Mouse (Mus musculus) gastrocnemius, postnatal 25 days (tissue): ENCODE results near the gene Plekhm3. TPM values are rescaled to one million over a fixed set of nuclear protein-coding genes. Genes with fewer than 3 reads are reported as not detected.

Experiments
- DNase-seq: peaks from one replicate; pipeline ENCODE4 v3.0.0; 2022
- total RNA-seq, 2 experiments: library from RNA; stranded (reverse); gene quantifications; 1 replicate in 1 of 2; 2 replicates in 1 of 2; pipeline ENCODE4 v1.2.3; 2021

Gene Plekhm3
- total RNA-seq, 2 experiments from 2014 or later, result 5.2 to 5.7 TPM

DNA sequence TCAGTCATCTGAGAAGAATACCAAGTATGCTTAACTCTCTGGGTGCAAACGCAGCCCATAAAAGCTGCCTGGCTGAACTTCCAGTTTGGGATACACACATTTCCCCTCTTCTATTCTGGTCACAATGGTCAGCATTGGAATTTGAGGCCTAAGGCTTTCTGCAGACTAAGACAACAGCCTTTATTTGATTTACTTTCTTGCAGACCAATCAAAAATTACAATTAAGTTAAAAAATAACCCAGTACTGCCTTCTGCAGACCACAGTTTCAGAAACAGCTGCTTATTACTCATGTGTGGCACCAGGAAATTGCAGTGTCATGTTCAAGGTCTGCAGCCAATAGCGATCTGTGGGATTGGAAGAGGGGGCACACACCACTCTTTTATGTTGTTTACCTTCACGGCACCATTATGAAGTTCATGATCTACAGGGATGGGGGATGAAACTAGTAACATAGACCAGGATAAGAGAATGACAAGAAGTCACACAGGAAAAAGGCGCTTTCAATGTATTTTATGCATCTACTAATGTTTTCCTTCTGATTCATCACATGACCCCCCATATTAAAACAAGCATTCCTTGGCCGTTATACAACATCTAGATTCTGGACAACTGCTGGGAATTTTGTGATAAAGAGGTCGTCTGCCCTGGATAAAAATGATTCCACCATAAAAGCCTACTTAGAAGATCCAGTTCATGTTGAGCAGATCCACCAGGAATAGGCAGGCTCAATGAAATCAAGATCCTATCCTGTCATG, 130.1 kb downstream of the Plekhm3 start:
- DNase-seq, result no peak

DNA sequence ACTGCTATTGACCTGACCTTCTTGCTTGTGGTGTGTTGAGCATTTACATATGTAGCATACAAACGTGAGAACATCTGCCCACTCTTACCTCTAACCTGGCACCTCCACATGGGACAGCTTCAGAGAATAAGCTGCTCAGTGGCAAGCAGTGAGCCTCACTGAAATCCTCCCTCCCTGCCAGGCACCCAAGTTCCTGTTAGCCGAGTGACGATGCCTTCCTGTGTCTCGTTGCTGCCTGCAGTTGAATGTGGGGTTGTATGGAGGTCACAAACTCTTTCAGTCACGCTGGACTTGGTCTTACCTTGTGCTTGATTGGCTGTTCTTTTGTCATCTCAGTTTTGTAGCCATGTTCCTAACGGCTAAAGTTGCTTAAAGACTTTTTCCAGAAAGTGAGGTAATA, 133.1 kb downstream of the Plekhm3 start:
- no peak for DNase-seq

DNA sequence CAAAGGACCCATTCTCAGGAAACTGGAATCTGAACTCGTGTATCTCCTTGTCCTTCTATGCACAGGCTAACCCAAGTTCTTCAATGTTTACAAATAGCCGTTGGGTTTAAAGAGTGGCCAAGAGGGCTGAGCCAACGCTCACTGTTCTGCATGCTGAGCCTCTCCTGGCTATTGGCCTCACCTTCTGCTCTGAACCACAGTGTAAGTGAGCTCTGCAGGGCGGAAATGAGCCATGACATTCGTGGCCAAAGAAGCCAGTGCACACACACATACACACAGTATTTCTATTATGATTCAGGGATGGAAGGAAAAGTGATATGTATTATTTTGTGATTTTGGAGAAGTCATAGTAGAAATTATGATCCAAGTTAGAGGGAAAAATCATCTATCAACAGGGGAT, 138.9 kb downstream of the Plekhm3 start:
- no peak for DNase-seq

DNA sequence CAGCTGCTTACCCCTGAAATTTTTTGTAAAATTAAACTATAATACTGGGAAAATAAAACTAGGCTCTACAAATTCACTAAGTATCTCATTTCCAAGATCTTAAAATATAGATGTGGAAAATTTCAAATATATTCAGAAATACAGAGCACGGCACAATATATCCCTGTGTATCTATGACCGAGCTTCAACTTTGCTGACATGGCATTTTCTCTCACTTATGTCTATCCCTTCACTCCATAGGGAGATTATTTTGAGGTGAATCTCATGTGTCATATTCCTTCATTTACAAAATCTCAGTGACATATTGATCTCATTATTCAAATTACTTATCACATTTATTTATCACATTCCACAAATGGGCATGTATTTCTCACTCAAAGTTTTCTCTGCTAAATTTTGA, 143.4 kb downstream of the Plekhm3 start:
- DNase-seq, result no peak

DNA sequence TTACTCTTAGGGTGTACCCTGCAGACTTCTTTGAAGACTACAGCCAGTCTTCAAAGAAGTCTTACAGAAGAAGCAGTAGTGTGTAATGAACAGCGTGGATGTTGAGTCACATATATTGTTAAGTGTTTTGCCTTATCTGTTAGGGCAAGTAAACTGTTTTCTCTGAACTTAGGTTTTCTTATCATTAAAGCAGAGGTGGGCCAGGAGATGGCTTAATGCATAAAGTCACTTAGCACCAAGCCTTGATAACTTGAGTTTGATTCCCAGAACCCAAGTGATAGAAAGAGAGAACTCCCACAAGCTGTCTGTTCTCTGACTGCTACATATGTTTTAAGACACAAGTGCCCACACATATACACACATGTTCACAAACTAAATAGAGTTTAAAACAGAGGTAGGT, 144.7 kb downstream of the Plekhm3 start:
- DNase-seq, result no peak

DNA sequence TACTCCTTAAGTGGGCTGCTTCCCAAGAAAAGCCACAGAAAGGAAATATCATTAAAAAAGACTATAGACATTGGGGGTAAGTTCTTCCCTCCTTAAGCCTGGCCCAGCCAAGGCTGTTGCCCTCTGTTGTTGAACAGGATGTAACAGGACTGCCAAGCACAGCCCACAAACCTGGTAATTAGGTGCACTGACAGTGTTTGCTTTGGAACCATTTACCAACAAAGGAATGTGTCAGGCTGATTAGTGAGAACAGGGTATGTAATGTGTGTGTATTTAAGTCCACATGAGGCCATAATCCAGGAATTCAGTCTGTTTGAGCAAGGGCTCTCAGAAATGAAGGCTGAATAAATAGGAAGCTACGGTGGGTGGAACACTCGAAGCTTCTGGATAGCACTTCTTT, 147.5 kb downstream of the Plekhm3 start:
- no peak for DNase-seq

DNA sequence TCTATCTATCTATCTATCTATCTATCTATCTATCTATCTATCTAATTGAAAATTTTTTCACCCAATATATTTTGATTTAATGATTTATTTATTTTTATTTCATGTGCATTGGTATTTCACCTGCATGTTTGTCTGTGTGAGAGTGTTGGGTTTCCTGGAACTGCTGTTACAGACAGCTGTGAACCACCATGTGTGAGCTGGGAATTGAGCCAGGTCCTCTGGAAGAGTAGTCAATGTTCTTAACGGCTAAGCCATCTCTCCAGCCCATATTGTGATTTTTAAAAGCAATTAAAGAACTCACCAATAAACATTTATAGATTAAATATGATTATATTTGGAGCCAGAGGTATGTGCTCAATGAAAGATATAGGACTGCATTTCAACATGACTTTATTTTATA, 148.9 kb downstream of the Plekhm3 start:
- no peak for DNase-seq

DNA sequence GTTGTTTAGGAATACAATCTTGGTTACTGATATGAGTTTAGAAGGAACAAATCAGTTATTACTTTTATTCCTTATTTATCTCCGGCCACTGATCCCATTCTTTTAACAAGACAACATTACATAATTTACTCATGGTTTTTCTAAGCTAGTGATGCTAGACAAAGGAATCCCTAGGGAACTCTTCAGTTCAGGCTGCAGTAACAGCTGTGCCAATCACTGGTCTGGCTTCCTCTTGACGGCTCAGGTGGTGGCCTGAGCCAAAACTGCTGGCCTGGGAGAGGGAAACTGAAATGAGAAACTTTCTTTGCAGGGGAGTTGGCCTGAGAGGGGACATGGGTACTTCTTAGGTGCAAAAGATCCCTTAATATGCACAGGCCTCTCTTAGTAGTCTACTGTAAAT, 151.4 kb downstream of the Plekhm3 start:
- no peak for DNase-seq

DNA sequence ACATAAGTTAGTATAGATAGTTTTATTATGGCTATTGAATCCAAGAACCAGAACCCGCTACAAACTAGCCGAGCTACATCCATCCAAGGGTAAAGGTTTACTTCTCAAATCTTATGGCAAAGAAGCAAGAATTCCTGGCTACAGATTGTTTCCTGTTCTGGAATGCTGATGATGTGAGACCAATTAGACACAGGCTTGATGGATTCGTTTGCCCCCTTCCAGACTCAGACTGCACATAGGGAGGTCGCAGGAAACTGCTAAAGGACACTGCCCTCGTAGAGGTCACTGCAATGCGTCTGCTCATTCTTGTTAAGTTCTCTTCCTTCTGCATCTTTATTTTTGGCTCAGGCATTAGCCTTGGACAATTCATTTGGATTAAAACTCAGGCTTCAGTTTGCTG, 154.0 kb downstream of the Plekhm3 start:
- no peak for DNase-seq

DNA sequence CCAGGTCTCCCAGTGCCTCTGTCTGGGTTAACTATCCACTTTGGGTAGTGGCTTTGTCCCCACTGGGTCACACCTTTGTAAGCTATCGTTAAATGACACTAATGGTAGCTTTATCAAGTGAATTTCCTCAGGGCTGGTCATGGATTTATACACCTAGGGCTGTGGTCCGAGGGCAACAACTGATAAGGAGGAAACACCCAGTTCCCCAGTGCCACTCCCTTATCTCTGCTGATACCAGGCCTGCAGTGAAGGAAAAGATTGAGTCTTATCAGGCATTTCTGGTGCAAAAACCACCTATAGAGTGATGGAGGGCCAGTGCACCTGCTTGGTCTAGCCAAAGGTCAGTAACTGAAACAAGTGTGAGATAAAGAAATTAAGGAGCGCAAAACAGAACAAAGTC, 159.0 kb downstream of the Plekhm3 start:
- no peak for DNase-seq

DNA sequence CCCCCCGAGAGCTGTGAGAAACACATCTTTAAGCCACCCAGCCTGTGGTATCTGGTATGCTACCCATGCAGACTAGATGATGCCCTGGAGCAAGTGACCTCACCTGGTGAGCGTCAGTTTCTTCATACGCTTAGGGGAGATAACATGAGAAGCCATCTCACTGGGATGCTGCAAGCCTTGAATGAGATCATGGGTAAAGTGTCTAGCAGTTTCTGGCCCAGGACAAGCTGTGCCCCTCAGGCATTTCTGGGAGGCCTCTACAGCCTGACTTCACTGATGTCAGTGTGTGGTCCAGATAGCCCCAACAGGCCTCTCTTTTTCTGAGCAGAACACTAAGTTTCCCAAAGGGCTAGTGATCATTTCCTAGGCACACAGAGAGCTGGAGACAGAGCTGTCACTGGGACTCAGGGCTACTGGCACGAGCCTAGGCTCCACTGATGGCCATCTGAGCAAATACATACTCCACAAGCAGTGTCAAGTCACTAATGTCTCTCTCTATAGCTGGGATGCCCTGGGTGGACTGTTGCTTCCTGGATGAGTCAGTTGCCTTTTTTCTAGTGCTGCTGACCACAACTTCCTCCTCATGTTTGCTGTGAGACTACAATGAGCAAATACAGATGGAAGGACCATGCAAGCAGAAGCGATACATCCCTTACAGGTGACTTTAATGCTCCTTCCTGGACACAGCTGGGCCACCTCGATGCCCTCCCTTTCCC, 159.6 kb downstream of the Plekhm3 start:
- DNase-seq, result no peak

DNA sequence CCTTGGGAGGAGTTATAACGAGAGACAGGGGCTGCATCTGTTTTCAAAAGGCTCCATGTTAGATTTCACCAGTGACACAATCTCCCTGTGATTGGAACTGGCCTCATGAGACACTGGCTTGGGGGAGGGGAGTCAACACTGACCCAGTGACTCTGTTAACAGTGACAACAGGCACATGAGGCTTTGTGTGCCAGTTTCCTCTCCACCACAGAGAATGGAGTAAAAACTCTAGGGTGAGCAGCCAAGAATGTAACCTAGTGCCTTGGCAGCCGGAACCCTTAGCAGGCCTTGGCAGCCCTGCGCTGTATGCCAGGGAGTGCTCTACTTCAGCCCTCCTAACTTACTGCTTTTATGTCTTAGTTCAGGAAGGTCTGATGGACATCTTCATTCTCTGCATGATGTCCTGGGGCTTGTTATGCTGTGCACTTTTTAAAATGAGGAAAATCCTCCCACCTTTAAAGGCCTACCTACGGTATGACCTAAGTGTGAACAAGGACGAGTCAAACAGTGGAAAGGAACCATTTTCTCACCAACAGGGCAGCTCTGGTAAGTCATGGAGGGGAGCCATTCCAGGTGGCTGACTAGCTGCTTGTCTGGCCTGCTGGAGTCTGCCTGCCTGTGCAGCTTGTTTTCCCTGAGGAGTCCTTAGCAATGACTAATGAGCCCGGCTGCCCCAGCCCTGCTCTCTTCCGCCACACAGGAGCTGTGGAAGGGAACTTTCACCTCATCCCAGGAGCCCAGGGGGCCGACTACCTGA, 161.2 kb downstream of the Plekhm3 start:
- no peak for DNase-seq

DNA sequence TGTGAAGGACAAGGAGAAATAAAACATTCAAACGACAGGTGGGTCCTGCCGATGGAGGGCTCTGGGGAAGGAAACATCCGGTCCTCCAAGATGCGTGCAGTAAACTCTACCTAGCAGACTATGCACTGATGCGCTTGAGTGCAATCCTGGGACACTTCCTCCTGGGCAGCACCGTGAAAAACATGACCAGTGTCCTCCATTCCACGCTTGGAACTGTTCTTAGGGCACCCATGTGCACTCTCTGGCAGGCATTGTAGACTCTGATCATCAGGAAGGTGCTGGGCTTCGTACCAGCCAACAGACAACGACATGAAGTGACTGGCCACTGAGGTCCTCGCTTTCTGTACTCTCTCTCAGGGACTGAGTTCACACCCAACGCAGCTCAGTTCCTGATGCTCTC, 162.5 kb downstream of the Plekhm3 start:
- no peak for DNase-seq

DNA sequence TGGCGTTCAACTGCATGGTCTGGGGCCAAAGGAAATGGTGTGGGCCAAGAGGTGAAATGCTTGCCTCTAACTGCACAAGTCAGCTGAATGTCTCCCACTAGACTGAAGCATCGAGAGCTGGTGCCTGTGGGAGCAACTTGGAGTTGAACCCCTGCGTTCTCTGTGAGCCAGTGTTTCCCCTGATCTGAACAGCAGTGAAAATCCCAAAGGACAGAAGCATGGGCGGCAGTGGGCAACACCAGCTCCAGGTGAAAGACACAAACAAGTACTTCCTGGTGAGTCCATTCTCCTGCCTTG, 163.4 kb downstream of the Plekhm3 start:
- peak; percentile 47 for DNase-seq

DNA sequence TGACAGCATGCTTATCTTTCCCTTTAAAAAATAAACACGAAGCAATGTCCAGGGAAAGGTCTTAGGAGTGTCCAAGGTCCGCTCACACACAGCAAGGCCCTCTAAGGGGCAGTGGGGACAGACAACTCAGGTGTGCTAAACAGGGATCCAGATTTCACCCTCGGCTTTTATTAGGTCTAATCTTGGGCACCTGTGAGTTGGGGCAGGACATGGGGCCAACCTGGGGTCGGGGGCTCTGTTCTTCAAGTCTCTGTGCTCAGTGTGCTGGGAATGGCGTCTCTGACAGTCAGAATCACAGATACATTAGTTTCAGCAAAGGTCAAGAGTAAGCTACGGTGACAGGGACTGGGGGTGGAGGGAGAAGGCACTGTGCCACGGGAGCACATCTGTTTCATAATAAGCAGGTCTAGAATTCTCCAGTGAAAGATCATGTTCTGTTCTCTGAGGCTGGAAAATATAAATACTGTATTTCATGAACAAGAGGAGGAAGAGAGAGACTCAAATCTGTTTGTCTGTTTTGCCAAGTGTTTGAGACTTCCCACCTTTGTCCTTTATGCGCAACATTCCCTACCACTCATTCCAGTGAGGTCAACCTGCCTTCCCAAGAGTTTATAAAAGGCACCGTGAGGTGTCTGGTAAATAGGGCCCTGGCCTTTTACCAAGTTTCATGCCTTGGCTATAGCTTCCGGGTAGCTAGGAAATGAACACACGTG, 163.9 kb downstream of the Plekhm3 start:
- peak; percentile 35 for DNase-seq

DNA sequence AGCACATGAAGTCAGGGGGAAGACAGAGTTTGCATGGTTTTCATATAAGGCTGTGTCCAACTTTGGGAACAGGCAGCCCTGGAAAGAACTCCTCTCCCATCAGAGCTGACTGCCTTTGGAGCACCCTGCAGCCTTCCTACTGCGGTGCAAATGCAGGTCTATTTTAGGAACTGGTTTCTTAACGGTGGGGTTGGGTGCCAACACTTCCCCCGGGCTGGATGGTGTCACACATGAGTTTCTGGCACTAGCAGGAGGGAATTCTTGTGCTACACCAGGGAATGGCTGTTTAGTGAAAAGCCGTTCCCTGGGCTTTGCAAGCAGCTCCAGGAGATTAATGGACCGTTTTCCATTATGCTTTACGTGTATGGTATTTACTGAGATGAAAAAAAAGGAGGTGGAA, 164.8 kb downstream of the Plekhm3 start:
- peak; percentile 75 for DNase-seq

DNA sequence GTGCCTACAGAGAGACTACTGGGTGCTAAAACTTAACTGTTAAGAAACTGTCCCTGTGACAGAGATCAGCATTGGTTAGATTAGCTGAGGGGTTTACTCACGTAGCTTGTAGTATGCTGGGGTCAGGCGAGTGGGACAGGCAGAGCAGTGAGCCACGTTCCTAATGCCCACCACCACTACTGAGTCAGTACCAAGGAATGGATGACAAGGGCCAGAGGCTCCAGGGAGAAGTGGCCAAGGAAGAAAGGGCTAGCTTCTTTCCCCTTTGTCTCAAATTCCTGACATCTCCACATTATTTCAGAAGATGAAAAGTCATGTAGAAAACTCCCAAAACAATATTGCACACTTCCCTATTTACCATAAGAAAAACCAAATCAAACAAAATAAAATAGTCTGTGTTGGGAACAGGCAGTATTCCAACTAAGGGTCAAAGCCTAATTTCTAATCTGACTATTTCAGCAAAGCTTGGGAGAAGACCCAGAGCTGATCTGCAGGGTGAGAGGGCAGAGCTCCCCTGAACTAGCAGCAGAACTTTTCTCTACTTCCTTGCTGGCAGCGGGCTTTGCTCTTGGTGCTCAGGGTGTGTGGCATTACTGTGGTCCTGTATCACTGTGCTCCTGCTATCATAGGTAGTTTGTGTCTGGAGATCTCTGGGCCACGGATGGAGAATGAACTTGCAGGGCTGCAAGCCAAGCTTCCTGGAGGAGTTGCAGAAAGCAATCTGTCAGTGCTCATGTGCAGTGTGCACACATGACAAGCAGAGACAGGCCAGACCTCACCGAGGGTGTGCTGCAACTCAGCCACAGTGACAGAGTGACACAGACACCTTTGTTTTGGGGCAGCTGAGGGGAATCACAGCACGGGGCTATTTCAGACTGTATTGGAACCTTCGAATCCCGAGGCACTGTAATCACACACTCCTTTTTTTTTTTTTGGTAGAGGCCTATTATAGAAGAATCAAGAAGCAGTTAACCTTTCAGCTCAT, 165.5 kb downstream of the Plekhm3 start:
- DNase-seq, result no peak

DNA sequence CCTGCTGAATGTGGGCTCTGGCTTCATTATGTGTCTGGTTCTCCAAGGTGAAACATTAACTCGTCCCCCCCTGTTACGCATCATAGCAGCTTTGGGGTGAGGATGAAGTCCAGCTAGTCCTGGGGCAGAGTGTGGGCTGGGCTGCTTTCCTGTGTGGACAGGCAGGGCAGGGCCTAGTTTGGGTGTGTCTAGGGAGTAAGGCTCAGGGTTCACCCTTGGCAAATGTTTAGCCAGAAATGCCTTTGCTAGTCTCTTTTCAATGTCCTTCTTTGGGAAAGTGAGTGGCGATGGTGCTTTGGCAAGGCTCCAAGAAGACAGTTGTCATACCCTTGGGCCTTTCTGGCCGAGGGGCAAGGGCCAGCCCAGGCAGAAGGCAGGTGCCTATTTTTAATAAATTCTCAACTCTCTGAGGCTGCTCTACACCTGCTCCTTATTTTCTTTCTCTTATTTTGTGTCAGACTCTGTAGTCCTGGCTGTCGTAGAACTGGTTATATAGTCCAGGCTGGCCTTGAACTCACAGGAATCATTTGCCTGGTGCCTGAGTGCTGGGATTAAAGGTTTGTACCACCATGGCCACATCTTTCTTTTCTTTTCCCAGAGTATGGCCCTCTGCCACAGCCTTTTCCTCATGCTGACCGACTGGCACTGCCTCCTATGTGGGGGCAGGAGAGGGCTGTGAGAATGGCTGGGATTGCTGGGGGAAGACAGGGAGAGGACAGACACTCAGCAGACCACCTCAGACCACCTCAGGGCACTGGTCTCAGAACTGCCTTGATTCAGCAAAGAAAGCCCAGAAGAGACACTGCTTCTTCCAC, 168.7 kb downstream of the Plekhm3 start:
- no peak for DNase-seq

DNA sequence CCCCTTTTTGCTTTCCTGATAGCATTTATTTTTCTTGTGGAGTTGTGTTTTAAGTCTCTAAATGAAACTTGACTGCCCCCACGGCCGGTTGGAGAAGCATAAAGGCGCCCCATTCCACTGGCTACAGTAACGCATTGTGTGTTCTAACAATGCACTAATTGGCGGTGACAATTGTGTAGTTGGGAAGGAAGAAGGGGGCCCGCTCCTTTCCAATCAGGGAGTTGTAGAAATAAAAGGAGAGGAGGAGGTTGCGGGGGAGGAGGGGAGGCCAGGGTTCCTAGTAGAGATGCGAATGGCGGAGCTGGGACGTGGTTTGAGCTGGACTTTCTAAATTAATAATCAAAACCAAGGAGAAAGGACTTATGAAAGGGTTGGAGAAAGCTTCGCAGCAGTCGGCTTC, 176.8 kb downstream of the Plekhm3 start:
- no peak for DNase-seq

DNA sequence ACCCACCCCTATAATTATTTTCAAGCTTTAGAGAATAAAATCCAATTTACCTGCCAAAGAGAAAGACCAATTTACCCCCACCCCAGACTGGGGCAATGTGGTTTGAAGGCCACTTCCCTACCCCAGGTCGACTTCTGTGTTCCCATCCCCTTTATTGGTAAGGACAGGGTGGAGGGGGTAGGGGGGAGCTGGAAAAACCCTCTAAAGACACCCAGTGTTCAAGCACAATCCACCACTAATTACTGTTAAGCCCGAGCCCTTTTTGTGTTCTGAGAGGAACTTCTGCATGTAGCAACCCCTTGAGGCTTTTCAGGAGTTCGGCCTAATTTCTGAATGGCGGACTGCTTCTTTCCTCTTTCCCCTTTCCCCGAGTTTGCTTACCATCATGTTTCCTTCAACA, 177.2 kb downstream of the Plekhm3 start:
- no peak for DNase-seq

DNA sequence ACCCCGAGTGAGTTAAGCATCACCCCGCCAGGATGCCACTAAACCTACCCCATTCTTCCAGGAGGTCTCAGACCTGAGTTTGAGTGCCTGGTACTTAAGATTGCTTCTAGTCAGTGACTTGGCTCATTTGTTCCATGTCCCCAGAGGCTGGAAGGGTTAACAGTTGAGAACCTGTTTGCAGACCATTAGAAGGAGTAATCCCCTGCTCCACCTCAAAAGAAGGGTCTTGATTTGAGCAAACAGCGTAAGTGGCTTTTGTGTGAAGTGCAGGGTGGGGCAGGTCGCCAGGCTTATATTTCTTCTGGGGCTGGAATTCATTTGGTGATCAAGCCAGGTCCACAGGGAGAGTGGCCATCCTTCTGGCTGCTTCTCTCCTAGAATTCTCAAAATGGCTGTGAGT, 183.3 kb downstream of the Plekhm3 start:
- DNase-seq, result no peak
